Mouse (Mus musculus) ES-E14 (cell line): ENCODE data around the gene Lrp11. TPM values are rescaled to one million over a fixed set of nuclear protein-coding genes. Genes with fewer than 3 reads are reported as not detected.
"Not testable (repeated sequence)": the region's sequence is repeated elsewhere in the genome, so short reads cannot be mapped to it uniquely, and the experiment has no call there.

Source experiments
- DNase-seq: peaks from one replicate; pipeline ENCODE4 v3.0.0-alpha.2; 2013; ENCODE audit warnings: low read depth, low spot score
- H3K27ac ChIP-seq: 2 replicates; pipeline ENCODE4 v1.5.1; 2012; ENCODE audit warnings: low read depth, mild to moderate bottlenecking, low read length, moderate library complexity, mixed read lengths; ENCODE audit not compliant: poor library complexity, insufficient read depth, severe bottlenecking
- H3K36me3 ChIP-seq: 2 replicates; pipeline ENCODE4 v1.6.1; 2012; ENCODE audit warnings: mild to moderate bottlenecking, low read length, moderate library complexity, mixed read lengths; ENCODE audit not compliant: control insufficient read depth, poor library complexity, insufficient read depth, severe bottlenecking
- H3K4me1 ChIP-seq, 2 experiments: fragments of 150-350 bp in 1 of 2; sonication (generic) in 1 of 2; 2 replicates each; pipeline ENCODE4 v1.6.1; 2012; ENCODE audit warnings: low read length in 2 of 2, mild to moderate bottlenecking in 1 of 2, mixed read lengths in 1 of 2; ENCODE audit not compliant: control insufficient read depth in 2 of 2, insufficient read depth in 2 of 2, poor library complexity in 1 of 2
- H3K4me3 ChIP-seq, 2 experiments: fragments of 150-350 bp in 1 of 2; sonication (generic) in 1 of 2; 2 replicates each; pipeline ENCODE4 v1.5.1; 2012; ENCODE audit warnings: low read length in 2 of 2, low read depth in 1 of 2, mild to moderate bottlenecking in 1 of 2, mixed read lengths in 1 of 2; ENCODE audit not compliant: insufficient read depth in 1 of 2, poor library complexity in 1 of 2, severe bottlenecking in 1 of 2
- H3K9ac ChIP-seq: 2 replicates; pipeline ENCODE4 v1.6.1; 2012; ENCODE audit warnings: low read depth, mild to moderate bottlenecking, low read length, mixed read lengths; ENCODE audit not compliant: poor library complexity, insufficient read depth, severe bottlenecking
- H3K9me3 ChIP-seq: fragments of 150-350 bp; sonication (generic); 2 replicates; pipeline ENCODE4 v1.6.1; 2012; ENCODE audit warnings: low read depth, mild to moderate bottlenecking, low read length; ENCODE audit not compliant: control insufficient read depth, insufficient read depth
- CHD2 ChIP-seq: IDR thresholded peaks from 2 replicates; pipeline ENCODE4 v1.6.1; 2014; ENCODE audit warnings: mild to moderate bottlenecking, low read depth, low read length, inconsistent platforms
- HCFC1 ChIP-seq: IDR thresholded peaks from 2 replicates; pipeline ENCODE4 v1.6.1; 2012; ENCODE audit warnings: low read length, inconsistent platforms, borderline replicate concordance; ENCODE audit not compliant: insufficient read depth
- MAFK ChIP-seq: IDR thresholded peaks from 2 replicates; pipeline ENCODE4 v1.6.1; 2014; ENCODE audit warnings: mild to moderate bottlenecking, low read depth, low read length, inconsistent platforms; ENCODE audit not compliant: insufficient read depth
- ZC3H11A ChIP-seq: IDR thresholded peaks from 2 replicates; pipeline ENCODE4 v1.6.1; 2012; ENCODE audit warnings: low read depth, mild to moderate bottlenecking, inconsistent platforms, low read length, borderline replicate concordance
- ZNF384 ChIP-seq: IDR thresholded peaks from 2 replicates; pipeline ENCODE4 v1.6.1; 2012; ENCODE audit warnings: low read depth, low read length, inconsistent platforms
- in situ Hi-C, 2 experiments: fragments of 600-800 bp; cut with MboI; formaldehyde crosslinking; loops; one replicate each; pipeline ENCODE4 v1.15.1; 2025; ENCODE audit warnings: low sequenced_read_pairs in 2 of 2, inconsistent platforms in 1 of 2; ENCODE audit not compliant: unreplicated experiment in 2 of 2
- total RNA-seq: library from RNA; depleted of rRNA; stranded (reverse); fragments of 300-350 nt; gene quantifications from 2 replicates; pipeline ENCODE4 v1.2.3, GENCODE M21; 2012

The Lrp11 gene
- total RNA-seq, 1 experiment: 25.6 TPM

GRCm38 (mm10) chr10:7606437-7606836 lies 16.8 kb downstream of the Lrp11 start:
- Histone ChIP-seq H3K4me1 (peaks cover 2 to 13% of the 10 kb centered on the region in 2 experiments; a peak in 2 of 4 replicates), H3K9me3 (no peaks in the 10 kb centered on the region), H3K4me3 (no peak overlapping the region), H3K36me3 (peaks cover 24% of the 10 kb centered on the region), H3K9ac (no peak overlapping the region), H3K27ac (no peak overlapping the region)
- DNase-seq: no peak
- in situ Hi-C loops: no loop called here
- TF ChIP-seq HCFC1: no peak
- TF ChIP-seq ZNF384: no peak
- no peak for TF ChIP-seq CHD2
- no peak for TF ChIP-seq ZC3H11A
- TF ChIP-seq MAFK: no peak

DNA sequence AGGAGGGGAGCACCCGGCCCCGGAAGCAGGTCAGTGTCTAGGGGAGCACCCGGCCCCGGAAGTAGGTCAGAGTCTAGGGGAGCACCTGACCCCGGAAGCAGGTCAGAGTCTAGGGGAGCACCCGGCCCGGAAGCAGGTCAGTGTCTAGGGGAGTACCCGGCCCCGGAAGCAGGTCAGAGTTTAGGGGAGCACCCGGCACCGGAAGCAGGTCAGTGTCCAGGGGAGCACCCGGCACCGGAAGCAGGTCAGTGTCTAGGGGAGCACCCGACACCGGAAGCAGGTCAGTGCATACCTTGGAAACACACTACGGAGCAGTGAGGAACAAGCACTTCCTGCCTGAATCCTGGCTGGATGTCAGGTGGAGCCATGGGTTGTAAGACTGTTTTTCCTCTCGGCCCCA lies 19.0 kb downstream of the Lrp11 start:
- in situ Hi-C loops: no loop called here
- H3K4me1 ChIP-seq: peaks cover 7 to 14% of the 10 kb centered on the region in 2 experiments; a peak in 3 of 4 replicates

DNA sequence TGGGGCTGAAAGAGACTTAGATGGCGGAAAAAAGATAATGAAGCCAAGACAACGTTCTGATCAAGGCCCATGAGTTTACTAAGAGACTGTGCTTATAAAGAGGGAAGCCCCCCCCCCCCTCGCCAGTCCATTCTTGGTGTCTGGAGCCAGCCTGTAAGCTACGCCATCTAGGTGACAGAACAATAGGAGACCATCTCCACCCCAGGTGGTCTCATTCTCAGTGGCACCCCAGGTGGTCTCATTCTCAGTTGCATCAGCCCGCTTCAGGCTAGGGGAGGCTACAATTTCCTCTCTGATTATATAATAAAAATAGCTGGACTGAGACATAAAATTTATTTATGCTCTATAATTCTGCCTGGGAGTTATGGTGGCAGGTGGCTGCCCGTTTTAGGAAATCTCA lies 22.0 kb downstream of the Lrp11 start:
- DNase-seq: no peak
- TF ChIP-seq ZNF384 (no peak), CHD2 (no peak), ZC3H11A (no peak)
- Histone ChIP-seq H3K4me3 (peak overlapping the region in 1 of 2 experiments; percentile 12; a peak in 1 of 4 replicates), H3K4me1 (peaks cover 12 to 16% of the 10 kb centered on the region in 2 experiments; a peak in 3 of 4 replicates), H3K9me3 (no peaks in the 10 kb centered on the region), H3K36me3 (peaks cover 13% of the 10 kb centered on the region), H3K9ac (peak overlapping the region; percentile 56; the same call in 1 of the 2 replicates), H3K27ac (peak overlapping the region; percentile 88)
- in situ Hi-C loops: no loop called here

More for the DNA sequence above, 19.0 kb downstream of the Lrp11 start:
- Histone ChIP-seq H3K27ac (no peak overlapping the region), H3K4me3 (peak overlapping the region in 1 of 2 experiments; percentile 2; a peak in 1 of 4 replicates), H3K9me3 (no peaks in the 10 kb centered on the region), H3K9ac (no peak overlapping the region), H3K36me3 (peaks cover 20% of the 10 kb centered on the region)
- TF ChIP-seq MAFK: no peak
- peak; percentile 51; the same call in 1 of the 2 replicates for TF ChIP-seq HCFC1
- DNase-seq: no peak

DNA sequence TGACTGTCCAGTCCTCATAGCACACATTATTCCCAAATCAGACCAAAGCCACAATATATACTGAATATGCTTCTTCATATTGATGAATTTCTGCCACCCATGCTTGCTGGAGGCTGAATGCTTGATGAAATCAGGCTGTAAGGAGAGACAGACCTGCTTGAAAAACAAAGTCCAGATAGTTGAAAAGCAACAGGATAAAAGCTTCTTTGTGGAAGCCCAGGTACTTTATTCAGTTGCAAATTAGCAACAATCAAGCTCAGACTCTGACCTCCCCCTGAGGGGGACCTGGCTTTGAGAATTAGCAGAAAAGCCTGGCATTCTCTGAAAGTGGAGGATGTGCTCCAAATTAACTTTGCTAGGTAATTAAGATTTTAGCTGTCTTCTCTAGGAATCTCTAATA lies 22.6 kb downstream of the Lrp11 start:
- H3K4me1 ChIP-seq: peaks cover 12 to 16% of the 10 kb centered on the region in 2 experiments; a peak in 3 of 4 replicates

DNA sequence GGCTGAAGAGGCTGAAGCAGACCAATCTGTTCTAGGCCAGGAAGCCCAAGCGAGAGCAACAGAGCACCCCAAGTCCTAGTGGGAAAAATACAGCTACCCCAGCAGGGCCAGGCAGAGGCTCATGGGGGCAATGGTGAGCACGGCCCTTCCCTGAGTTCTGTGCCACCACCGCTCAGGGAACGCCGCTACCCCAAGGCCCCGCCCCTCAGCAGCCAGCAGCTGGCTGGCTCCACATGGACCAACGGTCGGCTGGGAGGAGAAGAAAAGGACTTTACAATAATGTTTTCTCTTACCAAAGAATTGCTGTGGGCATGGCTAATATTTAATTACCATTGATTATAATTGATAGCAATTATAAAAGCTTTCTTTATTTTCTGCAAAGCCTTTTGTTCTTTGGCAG lies 25.2 kb downstream of the Lrp11 start:
- in situ Hi-C loops: no loop called here
- TF ChIP-seq CHD2: no peak
- TF ChIP-seq MAFK: no peak
- TF ChIP-seq HCFC1: no peak
- TF ChIP-seq ZC3H11A: no peak
- no peak for TF ChIP-seq ZNF384
- DNase-seq: no peak
- H3K4me3 ChIP-seq: peak overlapping the region; percentile 34 to 46; a peak in 3 of 4 replicates
- H3K4me1 ChIP-seq: peaks cover 14 to 15% of the 10 kb centered on the region in 2 experiments; a peak in 3 of 4 replicates
- peaks cover 8% of the 10 kb centered on the region for H3K36me3 ChIP-seq
- H3K9me3 ChIP-seq: no peaks in the 10 kb centered on the region
- peak overlapping the region; percentile 76; the same call in 1 of the 2 replicates for H3K9ac ChIP-seq
- H3K27ac ChIP-seq: peak overlapping the region; percentile 77

More for the DNA sequence above, 22.6 kb downstream of the Lrp11 start:
- Histone ChIP-seq H3K4me3 (peak overlapping the region in 1 of 2 experiments; percentile 32; a peak in 2 of 4 replicates), H3K36me3 (peaks cover 13% of the 10 kb centered on the region), H3K27ac (peak overlapping the region; percentile 74; the same call in 1 of the 2 replicates)
- DNase-seq, H3K9ac ChIP-seq, in situ Hi-C loops, H3K9me3 ChIP-seq: not testable (repeated sequence)
- TF ChIP-seq CHD2: peak; percentile 67

- peak overlapping the region; percentile 68 to 70 for H3K4me3 ChIP-seq
- H3K9me3 ChIP-seq, in situ Hi-C loops, H3K36me3 ChIP-seq, DNase-seq: not testable (repeated sequence)
- peak overlapping the region; percentile 77 for H3K9ac ChIP-seq
- H3K4me1 ChIP-seq: peaks cover 17 to 20% of the 10 kb centered on the region in 2 experiments; a peak in 3 of 4 replicates
- peak overlapping the region; percentile 94 for H3K27ac ChIP-seq
These were observed 27.5 kb downstream of the Lrp11 start for GRCm38 (mm10) chr10:7617146-7617545.

DNA sequence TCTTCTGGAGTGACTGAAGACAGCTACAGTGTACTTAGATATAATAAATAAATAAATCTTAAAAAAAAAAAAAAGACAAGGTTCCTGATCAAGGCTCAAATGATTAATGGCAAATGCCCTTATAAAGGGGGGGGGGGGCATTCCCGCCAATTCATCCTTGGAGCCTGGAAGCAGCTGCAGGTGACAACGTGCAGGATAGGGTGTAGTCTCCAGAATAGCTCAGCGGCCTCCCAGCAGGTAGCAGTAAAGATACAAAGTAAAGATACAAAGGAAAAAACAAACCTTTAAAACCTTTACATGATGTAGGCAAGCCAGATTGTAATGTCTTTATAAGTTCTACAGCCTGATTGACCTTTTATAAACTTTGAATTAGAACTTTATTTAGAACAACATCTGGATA lies 28.0 kb downstream of the Lrp11 start:
- DNase-seq, H3K36me3 ChIP-seq, in situ Hi-C loops, H3K4me3 ChIP-seq, H3K9me3 ChIP-seq, H3K9ac ChIP-seq: not testable (repeated sequence)
- H3K4me1 ChIP-seq: peaks cover 17 to 20% of the 10 kb centered on the region in 2 experiments; a peak in 3 of 4 replicates
- H3K27ac ChIP-seq: peak overlapping the region; percentile 11; the same call in 1 of the 2 replicates
